Mouse (Mus musculus) erythroblast, embryonic 14.5 days (primary cell): ENCODE measurements around the gene Arhgap32.

ENCODE experiments used
- GATA1 ChIP-seq: IDR thresholded peaks from 2 replicates; pipeline ENCODE4 v1.6.1; 2012; ENCODE audit warnings: low read length, inconsistent platforms, mixed read lengths
- TAL1 ChIP-seq: IDR thresholded peaks from 3 replicates; pipeline ENCODE4 v1.6.1; 2012; ENCODE audit warnings: low read length, inconsistent platforms, mixed read lengths

- TF ChIP-seq TAL1 (no peak), GATA1 (no peak)
These were observed 4.2 kb downstream of the Arhgap32 start for GRCm38 (mm10) chr9:32120162-32120561.
